Mouse (Mus musculus) inflammation-experienced regulatory T-cells, adult 6 months (primary cell): ENCODE results near the gene Rhpn2. TPM values are rescaled to one million over a fixed set of nuclear protein-coding genes. Genes with fewer than 3 reads are reported as not detected.

Experiments used
- ATAC-seq: one replicate; pipeline ENCODE4 v1.8.0; 2017
- polyA plus RNA-seq, 3 experiments: library from polyadenylated mRNA; unstranded; fragments of 100-300 nt; shearing (Covaris generic); gene quantifications; one replicate each; pipeline ENCODE4 v1.2.1; 2017

The Rhpn2 gene
- polyA plus RNA-seq, 3 experiments from 2014 or later: 0.26 to 0.51 (median 0.47) TPM

GRCm38 (mm10) chr7:35395734-35396456, 61.9 kb downstream of the Rhpn2 start:
- ATAC-seq: peak; percentile 5

GRCm38 (mm10) chr7:35396542-35397168, 62.7 kb downstream of the Rhpn2 start, which contains the start of the genes Faap24 and Cep89:
Faap24 (minus strand) TSS chr7:35396836.
Cep89 (plus strand) TSS chr7:35397035.
- ATAC-seq: peak; percentile 98

GRCm38 (mm10) chr7:35401169-35401568, 67.2 kb downstream of the Rhpn2 start:
- ATAC-seq: no peak

- ATAC-seq: no peak
These were observed 81.3 kb downstream of the Rhpn2 start for GRCm38 (mm10) chr7:35415226-35415625.

GRCm38 (mm10) chr7:35415801-35416653, 82.1 kb downstream of the Rhpn2 start:
- no peak for ATAC-seq

GRCm38 (mm10) chr7:35416654-35416948, 82.6 kb downstream of the Rhpn2 start:
- no peak for ATAC-seq

- ATAC-seq: no peak
These were observed 89.1 kb downstream of the Rhpn2 start for GRCm38 (mm10) chr7:35423071-35423470.

GRCm38 (mm10) chr7:35428146-35428545, 94.2 kb downstream of the Rhpn2 start:
- no peak for ATAC-seq

GRCm38 (mm10) chr7:35435266-35435665, 101.3 kb downstream of the Rhpn2 start:
- no peak for ATAC-seq

Other genes starting within 250 kb of the Rhpn2 start
- 1 to 10 TPM in 2 of 3 experiments, under 1 TPM in 1; 0.38 to 2.4 (median 2.3) TPM for gene Cebpa, start 214.9 kb upstream of the Rhpn2 start, polyA plus RNA-seq
- 1 to 10 TPM; 1.5 to 7.3 (median 6.3) TPM for gene Slc7a10, start 147.8 kb upstream of the Rhpn2 start, polyA plus RNA-seq
- gene Lrp3, start 118.7 kb upstream of the Rhpn2 start, polyA plus RNA-seq: 1 to 10 TPM in 2 of 3 experiments, not detected in 1; 1.2 to 4.8 TPM
- gene Gpatch1, start 15.7 kb upstream of the Rhpn2 start, polyA plus RNA-seq: 10 to 100 TPM; 13.3 to 22.7 (median 21.2) TPM
- gene Faap24, start 62.7 kb downstream of the Rhpn2 start, polyA plus RNA-seq: 10 to 100 TPM; 32.3 to 41.3 (median 34.6) TPM
- gene Cep89, start 62.9 kb downstream of the Rhpn2 start, polyA plus RNA-seq: 10 to 100 TPM; 10.6 to 22.9 (median 17.3) TPM
- not detected for gene Slc7a9, start 114.6 kb downstream of the Rhpn2 start, polyA plus RNA-seq
- gene Tdrd12, start 203.6 kb downstream of the Rhpn2 start, polyA plus RNA-seq: not detected
- 10 to 100 TPM; 48.7 to 54.7 (median 50.4) TPM for gene Nudt19, start 222.1 kb downstream of the Rhpn2 start, polyA plus RNA-seq